Mouse (Mus musculus): ENCODE data around the gene Insm1. TPM values are rescaled to one million over a fixed set of nuclear protein-coding genes. Genes with fewer than 3 reads are reported as not detected.

Gene Insm1
- polyA plus RNA-seq, 1 experiment from 2014 or later: 0.05 TPM

- Histone ChIP-seq H3K9me3 (no peaks in the 10 kb centered on the region), H3K27ac (0 out of 2 replicates have a peak overlapping the region, but pooled peaks have one; percentile 4), H3K4me3 (peak overlapping the region; percentile 57), H3K4me1 (peaks cover 55% of the 10 kb centered on the region), H3K27me3 (ENCODE audit: insufficient read depth, poor library complexity, severe bottlenecking) (peaks cover 81% of the 10 kb centered on the region), H3K36me3 (no peaks in the 10 kb centered on the region)
- no peak for DNase-seq (ENCODE audit: low spot score)
- under 1% methylated on average over 40 of the region's 40 CpGs for WGBS
These were observed 3.5 kb upstream of the Insm1 start for GRCm38 (mm10) chr2:146218161-146218691.

GRCm38 (mm10) chr2:146218881-146219535, 2.7 kb upstream of the Insm1 start:
- Histone ChIP-seq H3K27me3 (ENCODE audit: insufficient read depth, poor library complexity, severe bottlenecking) (peaks cover 87% of the 10 kb centered on the region), H3K9me3 (no peaks in the 10 kb centered on the region), H3K27ac (no peak overlapping the region), H3K36me3 (no peaks in the 10 kb centered on the region), H3K4me1 (peaks cover 61% of the 10 kb centered on the region), H3K4me3 (peak overlapping the region; percentile 57; the same call in 1 of the 2 replicates)
- 3% methylated on average over 19 of the region's 19 CpGs for WGBS
- no peak for DNase-seq (ENCODE audit: low spot score)

DNA sequence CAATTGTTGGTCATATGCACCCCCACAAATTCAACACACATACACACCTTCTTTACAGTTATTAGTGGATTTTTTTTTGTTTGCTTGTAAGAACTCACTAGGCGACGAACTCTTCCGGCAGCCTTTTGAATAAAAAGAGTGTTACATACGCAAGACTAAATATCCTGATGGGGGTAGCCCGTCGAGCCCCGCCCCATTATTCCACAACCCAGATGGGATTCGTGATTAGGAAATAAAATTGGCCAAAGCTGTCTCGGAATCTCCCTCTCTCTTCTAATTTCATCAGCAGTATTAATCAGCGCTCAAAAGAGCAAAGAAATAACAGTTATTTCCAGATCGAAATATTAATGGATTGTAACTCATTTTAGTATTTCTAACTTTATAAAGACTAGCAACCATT, 1.9 kb upstream of the Insm1 start:
- WGBS: 13% methylated on average over 11 of the region's 11 CpGs
- H3K4me1 ChIP-seq: peaks cover 58% of the 10 kb centered on the region
- H3K4me3 ChIP-seq: no peak overlapping the region
- H3K36me3 ChIP-seq: no peaks in the 10 kb centered on the region
- no peaks in the 10 kb centered on the region for H3K9me3 ChIP-seq
- H3K27me3 ChIP-seq (ENCODE audit: insufficient read depth, poor library complexity, severe bottlenecking): peaks cover 94% of the 10 kb centered on the region
- DNase-seq (ENCODE audit: low spot score): no peak
- no peak overlapping the region for H3K27ac ChIP-seq

DNA sequence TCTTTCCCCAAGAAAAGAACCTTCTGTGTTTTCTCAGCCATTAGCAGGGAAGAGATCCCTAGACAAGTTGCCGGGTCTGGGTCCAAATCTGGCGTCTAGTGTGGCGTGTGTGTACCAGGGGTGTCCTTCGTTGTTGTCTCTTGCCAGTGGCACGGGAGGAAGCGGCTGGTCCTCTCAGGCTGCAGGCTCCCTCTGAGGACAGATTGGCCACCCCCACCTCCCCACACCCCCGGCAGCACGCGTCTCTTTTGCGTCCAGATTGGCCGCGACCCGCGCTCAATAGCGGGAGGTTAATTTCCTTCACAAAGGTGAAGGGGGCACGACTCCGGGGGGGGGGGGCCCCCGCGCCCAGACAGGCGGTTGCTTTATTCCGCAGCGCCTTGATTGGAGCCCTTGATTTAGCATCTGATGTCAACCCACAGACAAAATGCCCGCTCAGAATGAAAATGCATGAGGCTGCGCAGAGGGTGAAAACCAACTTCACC, 1.1 kb upstream of the Insm1 start:
- H3K36me3 ChIP-seq: no peaks in the 10 kb centered on the region
- no peak overlapping the region for H3K27ac ChIP-seq
- peaks cover 100% of the 10 kb centered on the region for H3K27me3 ChIP-seq (ENCODE audit: insufficient read depth, poor library complexity, severe bottlenecking)
- H3K4me1 ChIP-seq: peaks cover 57% of the 10 kb centered on the region
- WGBS: 2% methylated on average over 24 of the region's 24 CpGs
- no peaks in the 10 kb centered on the region for H3K9me3 ChIP-seq
- no peak for DNase-seq (ENCODE audit: low spot score)
- H3K4me3 ChIP-seq: peak overlapping the region; percentile 67

- no peak overlapping the region for H3K27ac ChIP-seq
- H3K36me3 ChIP-seq: no peaks in the 10 kb centered on the region
- WGBS: under 1% methylated on average over 38 of the region's 44 CpGs
- peaks cover 57% of the 10 kb centered on the region for H3K4me1 ChIP-seq
- no peak for DNase-seq (ENCODE audit: low spot score)
- peak overlapping the region; percentile 67 for H3K4me3 ChIP-seq
- H3K9me3 ChIP-seq: no peaks in the 10 kb centered on the region
- H3K27me3 ChIP-seq (ENCODE audit: insufficient read depth, poor library complexity, severe bottlenecking): peaks cover 100% of the 10 kb centered on the region
These were observed 183 bp downstream of the Insm1 start for GRCm38 (mm10) chr2:146221929-146222278.

GRCm38 (mm10) chr2:146222279-146223175, 806 bp downstream of the Insm1 start:
- Histone ChIP-seq H3K4me1 (peaks cover 51% of the 10 kb centered on the region), H3K9me3 (no peaks in the 10 kb centered on the region), H3K4me3 (peak overlapping the region; percentile 67), H3K36me3 (no peaks in the 10 kb centered on the region), H3K27me3 (ENCODE audit: insufficient read depth, poor library complexity, severe bottlenecking) (peaks cover 100% of the 10 kb centered on the region), H3K27ac (no peak overlapping the region; the same call in 1 of the 2 replicates)
- DNase-seq (ENCODE audit: low spot score): no peak
- WGBS: 2% methylated on average over 129 of the region's 133 CpGs

DNA sequence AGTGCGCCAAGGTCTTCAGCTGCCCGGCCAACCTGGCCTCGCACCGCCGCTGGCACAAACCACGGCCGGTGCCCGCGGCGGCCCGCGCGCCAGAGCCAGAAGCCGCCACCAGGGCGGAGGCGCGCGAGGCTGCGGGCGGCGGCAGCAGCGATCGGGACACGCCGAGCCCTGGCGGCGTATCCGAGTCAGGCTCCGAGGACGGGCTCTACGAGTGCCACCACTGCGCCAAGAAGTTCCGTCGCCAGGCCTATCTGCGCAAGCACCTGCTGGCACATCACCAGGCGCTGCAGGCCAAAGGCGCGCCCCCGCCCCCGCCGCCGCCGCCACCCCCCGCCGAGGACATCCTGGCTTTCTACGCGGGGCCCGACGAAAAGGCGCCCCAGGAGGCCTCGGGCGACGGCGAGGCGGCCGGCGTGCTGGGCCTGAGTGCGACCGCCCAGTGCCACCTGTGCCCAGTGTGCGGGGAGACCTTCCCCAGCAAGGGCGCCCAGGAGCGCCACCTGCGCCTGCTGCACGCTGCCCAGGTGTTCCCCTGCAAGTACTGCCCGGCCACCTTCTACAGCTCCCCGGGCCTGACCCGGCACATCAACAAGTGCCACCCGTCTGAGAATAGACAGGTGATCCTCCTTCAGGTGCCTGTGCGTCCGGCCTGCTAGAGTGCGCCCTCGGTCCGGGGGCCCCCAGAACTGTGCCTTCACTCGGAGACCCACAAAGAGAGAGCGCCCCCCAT, 1.6 kb downstream of the Insm1 start:
- under 1% methylated on average over 70 of the region's 75 CpGs for WGBS
- Histone ChIP-seq H3K27me3 (ENCODE audit: insufficient read depth, poor library complexity, severe bottlenecking) (peaks cover 100% of the 10 kb centered on the region), H3K36me3 (no peaks in the 10 kb centered on the region), H3K4me3 (peak overlapping the region; percentile 67), H3K4me1 (peaks cover 43% of the 10 kb centered on the region), H3K9me3 (no peaks in the 10 kb centered on the region), H3K27ac (no peak overlapping the region; the same call in 1 of the 2 replicates)
- DNase-seq (ENCODE audit: low spot score): no peak

GRCm38 (mm10) chr2:146224141-146224540, 2.4 kb downstream of the Insm1 start:
- 20% methylated on average over 7 of the region's 7 CpGs for WGBS
- no peaks in the 10 kb centered on the region for H3K9me3 ChIP-seq
- H3K27me3 ChIP-seq (ENCODE audit: insufficient read depth, poor library complexity, severe bottlenecking): peaks cover 100% of the 10 kb centered on the region
- no peak overlapping the region for H3K4me3 ChIP-seq
- H3K36me3 ChIP-seq: no peaks in the 10 kb centered on the region
- H3K27ac ChIP-seq: no peak overlapping the region
- DNase-seq (ENCODE audit: low spot score): no peak
- peaks cover 35% of the 10 kb centered on the region for H3K4me1 ChIP-seq

DNA sequence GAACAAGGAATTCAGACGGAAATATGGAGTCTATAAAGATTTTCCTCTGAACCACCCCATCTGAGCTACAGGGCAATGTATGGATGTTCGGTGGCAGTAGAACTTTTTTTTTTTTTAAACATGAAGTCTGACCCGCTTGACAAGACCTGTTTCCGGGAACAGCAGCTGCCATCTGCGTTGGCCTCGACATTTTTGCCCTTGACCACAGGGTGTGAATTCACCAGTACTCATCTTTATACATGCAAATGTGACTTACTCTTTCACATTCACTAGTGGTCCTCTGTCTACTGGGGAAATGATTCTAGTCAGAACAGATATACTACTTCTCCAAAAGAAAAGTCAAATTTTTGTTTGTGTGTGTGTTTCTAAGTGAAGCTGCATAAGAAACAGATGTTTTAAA, 4.1 kb downstream of the Insm1 start:
- DNase-seq (ENCODE audit: low spot score): no peak
- Histone ChIP-seq H3K27me3 (ENCODE audit: insufficient read depth, poor library complexity, severe bottlenecking) (peaks cover 85% of the 10 kb centered on the region), H3K9me3 (no peaks in the 10 kb centered on the region), H3K36me3 (no peaks in the 10 kb centered on the region), H3K4me1 (peaks cover 29% of the 10 kb centered on the region), H3K27ac (no peak overlapping the region), H3K4me3 (no peak overlapping the region)
- WGBS: 13% methylated on average over 6 of the region's 6 CpGs

GRCm38 (mm10) chr2:146226484-146226883, 4.8 kb downstream of the Insm1 start:
- Histone ChIP-seq H3K4me3 (no peak overlapping the region), H3K36me3 (no peaks in the 10 kb centered on the region), H3K27me3 (ENCODE audit: insufficient read depth, poor library complexity, severe bottlenecking) (peaks cover 78% of the 10 kb centered on the region), H3K9me3 (no peaks in the 10 kb centered on the region), H3K4me1 (peaks cover 22% of the 10 kb centered on the region), H3K27ac (no peak overlapping the region)
- peak; percentile 83 for DNase-seq (ENCODE audit: low spot score)
- 4% methylated on average over 9 of the region's 9 CpGs for WGBS

GRCm38 (mm10) chr2:146227646-146228045, 5.9 kb downstream of the Insm1 start:
- Histone ChIP-seq H3K27me3 (ENCODE audit: insufficient read depth, poor library complexity, severe bottlenecking) (peaks cover 66% of the 10 kb centered on the region), H3K36me3 (no peaks in the 10 kb centered on the region), H3K27ac (no peak overlapping the region), H3K4me3 (no peak overlapping the region), H3K4me1 (peaks cover 12% of the 10 kb centered on the region), H3K9me3 (no peaks in the 10 kb centered on the region)
- WGBS: 61% methylated on average over 3 of the region's 3 CpGs
- DNase-seq (ENCODE audit: low spot score): no peak

GRCm38 (mm10) chr2:146228435-146228834, 6.7 kb downstream of the Insm1 start:
- no peaks in the 10 kb centered on the region for H3K36me3 ChIP-seq
- H3K4me1 ChIP-seq: peaks cover 4% of the 10 kb centered on the region
- no peak overlapping the region for H3K27ac ChIP-seq
- no peak overlapping the region for H3K4me3 ChIP-seq
- peaks cover 58% of the 10 kb centered on the region for H3K27me3 ChIP-seq (ENCODE audit: insufficient read depth, poor library complexity, severe bottlenecking)
- WGBS: 70% methylated on average over 2 of the region's 2 CpGs
- H3K9me3 ChIP-seq: no peaks in the 10 kb centered on the region
- DNase-seq (ENCODE audit: low spot score): no peak

Data from heart, embryonic 10.5 days (tissue).